Mouse (Mus musculus) kidney, adult 2 months (tissue): ENCODE measurements at regions not wholly inside any gene's neighbourhood (a gene's known extent, or its start where the extent isn't known, plus 50 kb on each side); places are given as distances from the start of the nearest gene placed in this dataset.

Source experiments
- CTCF ChIP-seq: fragments of 200-500 bp; conservative IDR thresholded peaks from 2 replicates; pipeline ENCODE4 v1.5.1; 2011; ENCODE audit warnings: low read depth, mild to moderate bottlenecking, control low read depth, low read length, moderate library complexity, mixed read lengths; ENCODE audit not compliant: insufficient read depth, insufficient read length
- POLR2A ChIP-seq: fragments of 200-500 bp; IDR thresholded peaks from one replicate; pipeline ENCODE4 v1.6.1; 2011; ENCODE audit warnings: low read depth, low read length, control low read depth

DNA sequence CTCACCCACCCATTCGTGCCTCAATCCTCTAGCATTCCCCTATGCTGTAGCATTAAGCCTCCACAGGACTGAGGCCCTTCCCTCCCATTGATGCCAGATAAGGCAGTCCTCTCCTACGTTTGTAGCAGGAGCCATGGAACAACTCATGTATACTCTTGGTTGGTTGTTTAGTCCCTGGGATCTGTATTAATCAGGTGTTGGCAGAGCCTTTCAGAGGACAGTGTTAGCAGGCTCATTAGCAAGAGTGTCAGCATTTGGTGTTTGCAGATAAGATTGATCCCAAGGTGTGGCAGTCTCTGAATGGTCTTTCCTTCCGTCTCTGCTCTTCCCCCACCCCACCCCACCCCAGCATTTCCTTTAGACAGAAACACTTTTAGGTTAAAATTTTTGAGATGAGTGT, 258.9 kb upstream of the Zfp960 start:
- TF ChIP-seq CTCF (no peak), POLR2A (no peak)
